Mouse (Mus musculus) naive thymus-derived CD4-positive, alpha-beta T cell, adult 5 months (primary cell): ENCODE measurements around the gene Hint1. TPM values are rescaled to one million over a fixed set of nuclear protein-coding genes. Genes with fewer than 3 reads are reported as not detected.

ENCODE experiments used
- polyA plus RNA-seq: library from polyadenylated mRNA; unstranded; fragments of 100-300 nt; shearing (Covaris generic); gene quantifications from one replicate; pipeline ENCODE4 v1.2.1, GENCODE M21; 2017

The Hint1 gene
- polyA plus RNA-seq = 186 TPM

DNA sequence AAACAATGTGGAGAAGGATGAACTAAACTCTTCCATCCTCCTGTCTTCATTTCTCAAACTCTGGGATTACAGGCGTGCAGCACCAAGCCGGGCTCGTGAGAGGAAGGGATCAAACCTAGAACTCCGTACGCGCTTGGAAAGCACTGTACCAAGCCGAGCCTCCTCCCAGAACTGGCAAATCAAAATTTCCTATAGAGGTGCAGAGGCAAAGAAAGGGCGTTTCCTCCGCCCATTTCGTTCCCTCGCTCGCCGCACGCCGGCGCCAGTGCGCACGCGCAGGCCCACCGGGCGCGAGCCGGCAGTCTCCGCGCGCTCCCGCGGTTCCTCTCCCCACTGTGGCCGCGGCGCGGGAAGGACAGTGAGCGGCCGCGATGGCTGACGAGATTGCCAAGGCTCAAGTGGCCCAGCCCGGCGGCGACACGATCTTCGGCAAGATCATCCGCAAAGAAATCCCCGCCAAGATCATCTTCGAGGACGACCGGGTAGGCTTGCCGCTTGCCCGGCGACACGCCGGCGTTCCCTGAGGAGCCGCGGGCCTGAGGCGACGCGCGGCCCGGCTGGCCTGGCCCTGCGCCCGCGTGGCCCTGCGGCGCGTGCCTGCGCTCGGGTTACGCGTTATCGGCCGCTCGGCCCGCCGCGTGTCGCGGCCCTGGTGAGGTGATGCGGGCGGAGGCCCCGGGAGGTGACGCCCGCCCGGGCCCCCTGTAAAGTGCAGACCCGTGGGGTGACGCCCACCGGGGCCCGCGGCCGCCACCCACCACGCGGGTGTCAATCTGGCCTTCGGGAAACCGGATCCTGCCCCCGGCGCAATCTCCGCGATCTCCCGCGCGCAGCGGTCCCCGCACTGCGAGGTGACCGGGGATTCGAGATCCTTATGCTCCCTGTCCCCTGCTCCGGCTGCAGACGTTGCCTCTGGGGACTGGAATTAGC lies at the start of gene Hint1:
Hint1 (plus strand) TSS at position 265 of the 930 bp plus-strand sequence.

DNA sequence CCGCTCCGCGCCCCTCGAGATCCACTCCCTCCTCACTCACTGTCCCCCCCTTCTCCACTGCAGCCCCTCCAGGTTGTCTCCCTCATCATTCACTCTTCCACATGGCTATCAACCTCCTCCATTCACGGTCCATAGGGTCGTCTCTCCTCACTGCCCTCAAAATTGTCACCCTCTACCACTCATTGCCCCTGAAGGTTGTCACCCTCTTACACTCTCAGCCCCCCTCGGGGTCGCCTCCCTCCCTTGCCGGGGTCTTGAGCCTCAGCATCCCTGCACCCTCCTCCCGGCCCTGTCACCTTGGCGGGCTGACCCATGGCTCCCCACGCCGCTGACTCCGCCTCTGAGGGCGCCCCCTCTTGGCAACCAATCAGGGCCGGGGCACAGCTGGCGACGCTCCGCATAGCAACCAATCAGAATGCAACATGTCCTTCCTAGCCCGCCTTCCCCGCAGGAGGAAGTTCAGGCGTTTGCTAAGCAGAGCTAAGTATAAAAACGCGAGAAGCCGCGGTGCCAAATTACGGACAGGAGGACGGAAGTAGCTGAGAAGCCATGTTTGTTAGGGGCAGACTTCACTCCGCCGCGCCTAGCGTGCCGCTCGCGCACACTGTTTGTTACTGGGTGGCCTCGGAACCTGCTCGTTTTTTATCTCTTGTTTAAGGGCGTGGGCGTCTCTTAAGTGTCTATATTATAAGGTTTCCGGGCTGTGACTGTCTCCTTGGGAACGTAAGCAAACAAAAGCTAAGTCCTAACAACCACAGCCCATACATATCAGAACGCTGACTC lies 5.7 kb upstream of the Hint1 start, which contains the start of gene Lyrm7:
Lyrm7 (minus strand) TSS at position 661 of the 783 bp plus-strand sequence.

DNA sequence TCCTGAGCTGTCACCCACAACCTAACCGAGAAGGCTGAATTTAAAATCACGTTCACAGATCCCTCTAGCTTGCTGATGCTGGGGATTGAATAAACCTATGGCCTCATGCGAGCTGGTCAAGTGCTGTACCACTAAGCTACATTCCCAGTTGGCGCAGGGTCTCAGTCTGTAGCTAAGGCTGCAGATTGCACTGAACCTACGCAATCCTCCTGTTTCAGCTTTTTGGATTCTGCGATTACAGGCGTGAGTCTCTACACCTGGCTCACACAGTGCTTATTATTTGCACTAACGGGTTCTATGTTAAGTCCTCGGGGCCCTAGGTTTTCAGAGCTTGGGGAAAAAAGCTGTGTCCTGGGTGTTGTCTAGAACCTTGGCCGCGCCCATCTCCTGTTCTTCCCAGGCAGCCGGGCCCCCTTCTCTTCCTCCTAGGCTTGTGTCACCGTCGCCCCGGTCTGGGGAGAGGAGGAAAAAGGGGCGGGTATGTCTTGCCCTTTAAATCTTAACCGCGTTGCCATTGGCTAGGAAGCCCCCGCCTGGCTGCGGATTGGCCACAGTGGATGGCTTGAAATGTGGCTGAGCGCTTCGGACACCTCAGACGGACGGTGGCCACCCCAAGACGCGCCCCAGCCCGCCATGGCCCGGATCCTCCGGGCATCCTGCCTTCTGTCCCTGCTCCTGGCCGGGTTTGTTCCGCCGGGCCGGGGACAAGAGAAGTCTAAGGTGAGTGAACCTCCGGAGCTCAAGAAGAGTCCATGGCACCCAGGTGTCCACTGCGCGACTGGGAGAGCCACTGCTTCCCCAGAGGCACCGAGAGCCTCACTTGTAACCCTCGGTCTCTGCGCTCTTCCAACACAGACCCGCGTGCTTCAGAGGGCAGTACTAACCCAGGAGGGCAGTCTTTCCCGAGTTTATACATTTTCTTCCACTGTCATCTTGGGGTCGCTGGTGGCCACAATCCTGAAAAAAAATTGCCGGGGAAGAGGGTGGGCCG lies 36.4 kb downstream of the Hint1 start, which contains the start of gene Gpx3:
Gpx3 (plus strand) TSS at position 121 of the 991 bp plus-strand sequence.

Other genes starting within 250 kb of the Hint1 start
- gene Cdc42se2, start 78.7 kb upstream of the Hint1 start, polyA plus RNA-seq = 274 TPM
- 2.7 TPM for gene Lyrm7, start 5.5 kb upstream of the Hint1 start, polyA plus RNA-seq
- gene Gpx3, start 36.1 kb downstream of the Hint1 start, polyA plus RNA-seq = 0.65 TPM
- gene Tnip1, start 96.5 kb downstream of the Hint1 start, polyA plus RNA-seq = 139 TPM
- 397 TPM for gene Anxa6, start 167.1 kb downstream of the Hint1 start, polyA plus RNA-seq
- gene Ccdc69, start 211.7 kb downstream of the Hint1 start, polyA plus RNA-seq = 25.3 TPM
- 52.2 TPM for gene Gm2a, start 231.7 kb downstream of the Hint1 start, polyA plus RNA-seq